Mouse (Mus musculus): Measurements from ENCODE around the gene Tmem200b. TPM values are rescaled to one million over a fixed set of nuclear protein-coding genes. Genes with fewer than 3 reads are reported as not detected.
A peak's percentile ranks its signal among the peaks of the same experiment; 100 is the strongest.

Gene Tmem200b
- total and polyA plus RNA-seq, 3 experiments, result not detected

DNA sequence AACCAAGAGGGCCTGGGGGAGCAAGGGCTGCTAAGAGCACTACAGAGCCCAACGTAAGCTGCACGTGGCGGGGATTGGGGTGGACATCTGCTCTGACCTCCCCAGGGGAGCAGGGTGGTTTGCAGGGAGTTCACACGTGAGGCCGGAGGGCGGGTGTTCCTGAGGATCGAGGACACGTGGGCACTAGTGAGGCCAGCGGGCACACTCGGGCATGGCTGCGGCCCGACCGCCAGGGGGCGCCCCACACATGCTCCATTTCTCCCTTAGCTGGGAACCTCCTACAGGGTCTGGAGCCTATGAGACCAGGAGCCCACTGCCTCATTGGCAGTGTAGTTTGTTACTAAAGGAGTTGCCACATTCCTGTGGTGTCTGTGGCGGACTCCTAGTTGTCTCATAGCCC, 5.1 kb upstream of the Tmem200b start:
- no peaks in the 10 kb centered on the region for H3K79me2 ChIP-seq (ENCODE audit: control insufficient read depth, insufficient read depth, low read length, poor library complexity)
- H3K9ac ChIP-seq (ENCODE audit: control insufficient read depth, low read depth, low read length, poor library complexity, severe bottlenecking), result peak overlapping the region; percentile 31; the same call in 1 of the 2 replicates
- H3K36me3 ChIP-seq (ENCODE audit: control insufficient read depth in 1 of 2, insufficient read depth in 2 of 2, low read length in 2 of 2), result no peaks in the 10 kb centered on the region
- H3K27ac ChIP-seq (ENCODE audit: control insufficient read depth, low read depth, low read length), result no peak overlapping the region
- H3K4me1 ChIP-seq (ENCODE audit: control insufficient read depth in 1 of 2, insufficient read depth in 2 of 2, low read length in 2 of 2), result no peaks in the 10 kb centered on the region
- DNase-seq (ENCODE audit: low read depth, low spot score), result peak; percentile 76
- H3K27me3 ChIP-seq (ENCODE audit: control insufficient read depth in 1 of 2, insufficient read depth in 2 of 2, low read length in 2 of 2), result no peaks in the 10 kb centered on the region
- no peak overlapping the region for H3K4me3 ChIP-seq (ENCODE audit: control insufficient read depth in 1 of 2, insufficient read depth in 1 of 2, low read depth in 2 of 2, low read length in 2 of 2)
- no peaks in the 10 kb centered on the region for H3K9me3 ChIP-seq (replicated peaks; ENCODE audit: insufficient read depth, low read length)
- TF ChIP-seq POLR2AphosphoS5 (IDR thresholded peaks at IDR 0.05; ENCODE audit: borderline replicate concordance, low read depth, low read length) (no peak), USF2 (IDR thresholded peaks at IDR 0.05; ENCODE audit: borderline replicate concordance in 1 of 2, insufficient read depth in 1 of 2, low read depth in 1 of 2, low read length in 2 of 2) (no peak), NELFE (IDR thresholded peaks at IDR 0.05; ENCODE audit: low read depth, low read length) (no peak), SMC3 (IDR thresholded peaks at IDR 0.05; ENCODE audit: low read depth, low read length) (peak; percentile 95), MAX (IDR thresholded peaks at IDR 0.05; ENCODE audit: low read length) (peak; percentile 82), MYB (IDR thresholded peaks at IDR 0.05; ENCODE audit: low read depth, low read length) (no peak), HCFC1 (IDR thresholded peaks at IDR 0.05; ENCODE audit: low read depth, low read length) (no peak), USF1 (IDR thresholded peaks at IDR 0.05; ENCODE audit: low read depth, low read length) (peak; percentile 80), MXI1 (IDR thresholded peaks at IDR 0.05; ENCODE audit: low read depth, low read length) (peak; percentile 84), MAZ (IDR thresholded peaks at IDR 0.05; ENCODE audit: low read depth, low read length) (no peak), SIN3A (IDR thresholded peaks at IDR 0.05; ENCODE audit: low read length) (no peak), ZNF384 (IDR thresholded peaks at IDR 0.05; ENCODE audit: low read depth, low read length) (0 out of 2 replicates have a peak, but pooled peaks have one; percentile 34), MAFK (IDR thresholded peaks at IDR 0.05; ENCODE audit: borderline replicate concordance, low read depth, low read length) (no peak), EP300 (IDR thresholded peaks at IDR 0.05; ENCODE audit: low read depth in 1 of 2, low read length in 2 of 2) (no peak), RCOR1 (IDR thresholded peaks at IDR 0.05; ENCODE audit: low read depth, low read length) (no peak), BHLHE40 (IDR thresholded peaks at IDR 0.05; ENCODE audit: borderline replicate concordance, low read depth, low read length) (peak; percentile 27; the same call in 1 of the 2 replicates), ZKSCAN1 (IDR thresholded peaks at IDR 0.05; ENCODE audit: low read depth, low read length) (no peak), KAT2A (conservative IDR thresholded peaks at IDR 0.05; ENCODE audit: low read depth, low read length) (no peak), E2F4 (IDR thresholded peaks at IDR 0.05; ENCODE audit: borderline replicate concordance, low read depth, low read length) (no peak), GABPA (IDR thresholded peaks at IDR 0.05; ENCODE audit: low read depth, low read length) (no peak), ZMIZ1 (IDR thresholded peaks at IDR 0.05; ENCODE audit: low read depth, low read length) (no peak), POLR2A (IDR thresholded peaks at IDR 0.05; ENCODE audit: control insufficient read depth in 1 of 2, insufficient read depth in 1 of 2, low read depth in 1 of 2, low read length in 2 of 2, poor library complexity in 1 of 2) (no peak), NRF1 (IDR thresholded peaks at IDR 0.05; ENCODE audit: insufficient read depth, low read depth, low read length, poor library complexity, severe bottlenecking) (no peak), TCF12 (IDR thresholded peaks at IDR 0.05; ENCODE audit: low read depth, low read length) (no peak), RAD21 (IDR thresholded peaks at IDR 0.05; ENCODE audit: low read depth, low read length) (peak; percentile 80), GATA1 (IDR thresholded peaks at IDR 0.05; ENCODE audit: low read depth, low read length) (no peak), CHD1 (IDR thresholded peaks at IDR 0.05; ENCODE audit: low read depth, low read length) (no peak), ETS1 (IDR thresholded peaks at IDR 0.05; ENCODE audit: low read depth, low read length) (no peak), ZC3H11A (IDR thresholded peaks at IDR 0.05; ENCODE audit: low read depth, low read length) (peak; percentile 78), MYC (IDR thresholded peaks at IDR 0.05; ENCODE audit: low read depth, low read length) (peak; percentile 80), JUND (IDR thresholded peaks at IDR 0.05; ENCODE audit: low read depth, low read length) (no peak), CTCF (IDR thresholded peaks at IDR 0.05 in 2 of 3, conservative IDR thresholded peaks at IDR 0.05 in 1 of 3; ENCODE audit: control insufficient read depth in 1 of 3, insufficient read depth in 1 of 3, low read depth in 2 of 3, low read length in 3 of 3, poor library complexity in 1 of 3, severe bottlenecking in 1 of 3) (peak; percentile 90 to 96 (median 95)), CHD2 (IDR thresholded peaks at IDR 0.05; ENCODE audit: low read length) (no peak), TAL1 (IDR thresholded peaks at IDR 0.05; ENCODE audit: low read length) (no peak)

Measured in MEL (cell line).